21 mouse cellular contexts compared by ENCODE assay signal in the genomic region with DNA sequence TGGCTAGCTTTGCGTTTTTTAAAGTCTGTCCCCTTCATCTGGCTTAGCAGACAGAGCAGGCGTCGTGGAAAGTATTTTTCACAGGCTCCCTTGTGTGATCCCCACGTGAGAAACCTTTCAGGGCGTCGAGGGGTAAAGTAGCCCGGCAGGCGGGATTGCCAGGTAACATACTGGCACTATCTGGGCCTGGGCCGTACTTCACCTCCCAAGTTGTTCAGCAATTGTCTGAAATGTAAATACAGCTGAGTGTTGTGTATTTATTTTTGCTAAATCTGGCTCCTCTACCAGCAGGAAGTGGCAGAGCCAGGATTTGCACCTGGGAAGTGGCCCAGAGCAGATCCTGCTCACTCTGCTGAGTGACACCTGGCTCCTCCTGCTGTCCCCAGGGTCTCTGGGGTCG. TPM values are rescaled to one million over a fixed set of nuclear protein-coding genes. Genes with fewer than 3 reads are reported as not detected.
A peak's percentile ranks its signal among the peaks of the same experiment; 100 is the strongest.
DNase-seq lines count a peak whose midpoint lies in the region; ATAC-seq and TF ChIP-seq lines count a peak whose summit lies in the region.
"Had no signal": no experiment of that assay in that cellular context is flagged by ENCODE, and none has a peak within 500 bp of the region (broad histone marks: within the 10 kb centered on the region; RNA-seq: fewer than 3 reads in every experiment).

No protein-coding gene starts in this region.

- 64% methylated on average over 10 of the region's 10 CpGs for WGBS in hindbrain, embryonic 12.5 days
- WGBS in hindbrain, postnatal 0 days = 58% methylated on average over 10 of the region's 10 CpGs
- WGBS in embryonic facial prominence, embryonic 13.5 days = 68% methylated on average over 10 of the region's 10 CpGs
- WGBS in limb, embryonic 15.5 days = 44% methylated on average over 10 of the region's 10 CpGs

- ATAC-seq in hindbrain, embryonic 12.5 days (ENCODE audit: low FRiP score) = no peak
- ATAC-seq in hindbrain, postnatal 0 days = no peak
- ATAC-seq in embryonic facial prominence, embryonic 13.5 days (ENCODE audit: insufficient number of reproducible peaks, insufficient read depth, low FRiP score, low TSS enrichment, low read depth) = no peak
- ATAC-seq in limb, embryonic 15.5 days (ENCODE audit: insufficient number of reproducible peaks, low FRiP score, low TSS enrichment, low read depth) = no peak
- ATAC-seq: inflammation-experienced regulatory T-cells, adult 6 months had no signal

- no peak for TF ChIP-seq CTCF in hindbrain, postnatal 0 days (IDR thresholded peaks at IDR 0.05; ENCODE audit: low read depth)

- no peak overlapping the region for H3K9ac ChIP-seq in hindbrain, embryonic 12.5 days
- no peak overlapping the region for H3K9ac ChIP-seq in hindbrain, postnatal 0 days (replicated peaks; ENCODE audit: low read length)
- H3K9ac ChIP-seq in embryonic facial prominence, embryonic 13.5 days = no peak overlapping the region
- no peak overlapping the region for H3K9ac ChIP-seq in limb, embryonic 15.5 days
- H3K9ac ChIP-seq: heart, embryonic 13.5 days; kidney, embryonic 15.5 days had no signal

- DNase-seq in hindbrain, postnatal 0 days (ENCODE audit: low spot score) = no peak
- peak; percentile 32 for DNase-seq in lung, postnatal 14 days
- DNase-seq in left cerebral cortex, postnatal 10 days (ENCODE audit: extremely low spot score in 1 of 2, low spot score in 2 of 2) = no peak
- no peak for DNase-seq in right cerebral cortex, adult 18-20 months
- DNase-seq in heart, adult 18-20 months = no peak
- DNase-seq: adrenal gland, postnatal 36 days; cerebellum, adult 2 months; gastrocnemius, postnatal 36 days; heart, postnatal 4 days; midbrain, embryonic 14.5 days; spleen, adult 18-20 months; thymus, postnatal 25 days had no signal

- H3K27ac ChIP-seq in hindbrain, embryonic 12.5 days = 0 out of 2 replicates have a peak overlapping the region, but pooled peaks have one; percentile 25
- H3K27ac ChIP-seq in hindbrain, postnatal 0 days = no peak overlapping the region; the same call in 1 of the 2 replicates
- peak overlapping the region; percentile 7; the same call in 1 of the 2 replicates for H3K27ac ChIP-seq in embryonic facial prominence, embryonic 13.5 days
- peak overlapping the region; percentile 78 for H3K27ac ChIP-seq in limb, embryonic 15.5 days
- H3K27ac ChIP-seq: forebrain, embryonic 10.5 days; heart, embryonic 13.5 days; kidney, embryonic 15.5 days had no signal

- H3K4me2 ChIP-seq in hindbrain, embryonic 12.5 days (replicated peaks) = no peak overlapping the region
- no peak overlapping the region for H3K4me2 ChIP-seq in hindbrain, postnatal 0 days (ENCODE audit: low read depth, low read length)
- H3K4me2 ChIP-seq in embryonic facial prominence, embryonic 13.5 days = no peak overlapping the region
- H3K4me2 ChIP-seq in limb, embryonic 15.5 days = no peak overlapping the region
- H3K4me2 ChIP-seq: heart, embryonic 13.5 days; kidney, embryonic 15.5 days had no signal

- no peaks in the 10 kb centered on the region for H3K9me3 ChIP-seq in hindbrain, embryonic 12.5 days (replicated peaks)
- H3K9me3 ChIP-seq in hindbrain, postnatal 0 days (ENCODE audit: low read length) = no peaks in the 10 kb centered on the region
- H3K9me3 ChIP-seq in embryonic facial prominence, embryonic 13.5 days = no peaks in the 10 kb centered on the region
- H3K9me3 ChIP-seq in limb, embryonic 15.5 days = no peaks in the 10 kb centered on the region
- H3K9me3 ChIP-seq: forebrain, embryonic 10.5 days; heart, embryonic 13.5 days; kidney, embryonic 15.5 days had no signal

- no peak overlapping the region for H3K4me3 ChIP-seq in hindbrain, embryonic 12.5 days
- H3K4me3 ChIP-seq in hindbrain, postnatal 0 days (ENCODE audit: low read length) = no peak overlapping the region
- H3K4me3 ChIP-seq in embryonic facial prominence, embryonic 13.5 days = no peak overlapping the region
- H3K4me3 ChIP-seq in limb, embryonic 15.5 days = no peak overlapping the region
- H3K4me3 ChIP-seq: forebrain, embryonic 10.5 days; heart, embryonic 13.5 days; kidney, embryonic 15.5 days; myocyte had no signal

- intact Hi-C loops in left cerebral cortex, postnatal 10 days (cut with DNase I) = no loop called here

- no peaks in the 10 kb centered on the region; the same call in 1 of the 2 replicates for H3K36me3 ChIP-seq in hindbrain, embryonic 12.5 days
- H3K36me3 ChIP-seq in hindbrain, postnatal 0 days (ENCODE audit: insufficient read depth, low read length) = no peaks in the 10 kb centered on the region
- peaks cover 13% of the 10 kb centered on the region for H3K36me3 ChIP-seq in embryonic facial prominence, embryonic 13.5 days
- peaks cover 5% of the 10 kb centered on the region; the same call in 1 of the 2 replicates for H3K36me3 ChIP-seq in limb, embryonic 15.5 days
- H3K36me3 ChIP-seq: forebrain, embryonic 10.5 days; heart, embryonic 13.5 days; kidney, embryonic 15.5 days had no signal

- peaks cover 20% of the 10 kb centered on the region; the same call in 1 of the 2 replicates for H3K27me3 ChIP-seq in hindbrain, embryonic 12.5 days
- no peaks in the 10 kb centered on the region for H3K27me3 ChIP-seq in hindbrain, postnatal 0 days (ENCODE audit: insufficient read depth, low read length)
- H3K27me3 ChIP-seq in embryonic facial prominence, embryonic 13.5 days = peaks cover 5% of the 10 kb centered on the region
- H3K27me3 ChIP-seq in limb, embryonic 15.5 days = no peaks in the 10 kb centered on the region
- H3K27me3 ChIP-seq: kidney, embryonic 15.5 days had no signal

- H3K4me1 ChIP-seq in hindbrain, embryonic 12.5 days = peaks cover 37% of the 10 kb centered on the region
- H3K4me1 ChIP-seq in hindbrain, postnatal 0 days (ENCODE audit: insufficient read depth, low read length) = peaks cover 15% of the 10 kb centered on the region; the same call in 1 of the 2 replicates
- peaks cover 39% of the 10 kb centered on the region for H3K4me1 ChIP-seq in embryonic facial prominence, embryonic 13.5 days
- H3K4me1 ChIP-seq in limb, embryonic 15.5 days = peaks cover 66% of the 10 kb centered on the region

RNA-seq across cellular contexts. Expression of gene Asap3, which starts 10.9 kb away (rescaled TPM):
- 11.6 and 11.8 TPM in 2 replicates for polyA plus RNA-seq in hindbrain, embryonic 12.5 days (2016; fragmentation: Nextera tagmentation; extraction: Ambion mirVana)
- total RNA-seq in hindbrain, postnatal 0 days (2014; rRNA removed) = 9.1 and 10.5 TPM in 2 replicates
- polyA plus RNA-seq in hindbrain, postnatal 0 days (2015; fragmentation: Nextera tagmentation; extraction: Ambion mirVana) = 4.1 TPM in 2 replicates
- polyA plus RNA-seq in embryonic facial prominence, embryonic 13.5 days (2015; fragmentation: Nextera tagmentation; extraction: Ambion mirVana) = 10.9 and 11.6 TPM in 2 replicates
- polyA plus RNA-seq in limb, embryonic 15.5 days (2015; fragmentation: Nextera tagmentation; extraction: Ambion mirVana) = 15.4 and 19.0 TPM in 2 replicates
- 1 to 10 TPM; 3.5 to 4.4 TPM for total RNA-seq in left cerebral cortex, postnatal 10 days (2021)
- 1 to 10 TPM; 7.6 to 9.1 TPM for total RNA-seq in heart, adult 18-20 months (2021)
- total RNA-seq: megakaryocyte progenitor cell, adult 5-6 weeks had no signal

RNA-seq across cellular contexts. Expression of gene Tcea3, which starts 30.5 kb away (rescaled TPM):
- polyA plus RNA-seq in hindbrain, embryonic 12.5 days (2016; fragmentation: Nextera tagmentation; extraction: Ambion mirVana) = 5.0 and 7.2 TPM in 2 replicates
- 2.2 TPM in 1 of 2 replicates, not detected in the other for total RNA-seq in hindbrain, postnatal 0 days (2014; rRNA removed)
- polyA plus RNA-seq in hindbrain, postnatal 0 days (2015; fragmentation: Nextera tagmentation; extraction: Ambion mirVana) = 2.7 and 3.3 TPM in 2 replicates
- polyA plus RNA-seq in embryonic facial prominence, embryonic 13.5 days (2015; fragmentation: Nextera tagmentation; extraction: Ambion mirVana) = 3.6 and 7.3 TPM in 2 replicates
- polyA plus RNA-seq in limb, embryonic 15.5 days (2015; fragmentation: Nextera tagmentation; extraction: Ambion mirVana) = 20.6 and 29.9 TPM in 2 replicates
- 1 to 10 TPM in 1 of 2 experiments, under 1 TPM in 1; 0.51 to 1.0 TPM for total RNA-seq in left cerebral cortex, postnatal 10 days (2021)
- total RNA-seq in heart, adult 18-20 months (2021) = 100 to 1,000 TPM; 126 to 148 TPM

RNA-seq across cellular contexts. Expression of gene E2f2, which starts 44.9 kb away (rescaled TPM):
- polyA plus RNA-seq in hindbrain, embryonic 12.5 days (2016; fragmentation: Nextera tagmentation; extraction: Ambion mirVana) = 7.0 and 7.9 TPM in 2 replicates
- 3.5 and 3.7 TPM in 2 replicates for total RNA-seq in hindbrain, postnatal 0 days (2014; rRNA removed)
- polyA plus RNA-seq in hindbrain, postnatal 0 days (2015; fragmentation: Nextera tagmentation; extraction: Ambion mirVana) = 2.3 and 2.4 TPM in 2 replicates
- 6.4 and 7.1 TPM in 2 replicates for polyA plus RNA-seq in embryonic facial prominence, embryonic 13.5 days (2015; fragmentation: Nextera tagmentation; extraction: Ambion mirVana)
- polyA plus RNA-seq in limb, embryonic 15.5 days (2015; fragmentation: Nextera tagmentation; extraction: Ambion mirVana) = 10.0 and 14.5 TPM in 2 replicates
- total RNA-seq in left cerebral cortex, postnatal 10 days (2021) = 1 to 10 TPM in 1 of 2 experiments, under 1 TPM in 1; 0.97 to 1.9 TPM
- total RNA-seq in heart, adult 18-20 months (2021) = 1 to 10 TPM; 1.3 to 1.4 TPM
